Mouse (Mus musculus) gastrocnemius, postnatal 25 days (tissue): ENCODE measurements at regions not wholly inside any gene's neighbourhood (a gene's known extent, or its start where the extent isn't known, plus 50 kb on each side); places are given as distances from the start of the nearest gene placed in this dataset.

ENCODE experiments used
- DNase-seq: peaks from one replicate; pipeline ENCODE4 v3.0.0; 2022

- no peak for DNase-seq
These were observed 83.5 kb upstream of the Klf4 start for GRCm38 (mm10) chr4:55615808-55616207.

GRCm38 (mm10) chr4:55613523-55613922 is 81.3 kb upstream of the Klf4 start:
- no peak for DNase-seq

GRCm38 (mm10) chr4:55610998-55611397 is 78.7 kb upstream of the Klf4 start:
- DNase-seq: no peak

- DNase-seq: no peak
These were observed 76.9 kb upstream of the Klf4 start for GRCm38 (mm10) chr4:55609214-55609613.

- DNase-seq: no peak
These were observed 73.3 kb upstream of the Klf4 start for GRCm38 (mm10) chr4:55605541-55605940.

- peak; percentile 33 for DNase-seq
These were observed 72.6 kb upstream of the Klf4 start for GRCm38 (mm10) chr4:55604915-55605314.

- DNase-seq: no peak
These were observed 71.7 kb upstream of the Klf4 start for GRCm38 (mm10) chr4:55603821-55604435.

GRCm38 (mm10) chr4:55595203-55595602 is 62.9 kb upstream of the Klf4 start:
- no peak for DNase-seq

GRCm38 (mm10) chr4:55594699-55595098 is 62.4 kb upstream of the Klf4 start:
- DNase-seq: no peak

- no peak for DNase-seq
These were observed 60.9 kb upstream of the Klf4 start for GRCm38 (mm10) chr4:55593132-55593531.

- no peak for DNase-seq
These were observed 53.9 kb upstream of the Klf4 start for GRCm38 (mm10) chr4:55586212-55586611.

- no peak for DNase-seq
These were observed 51.3 kb upstream of the Klf4 start for GRCm38 (mm10) chr4:55583589-55583988.
